Mouse (Mus musculus): ENCODE data around the gene Arhgap27. TPM values are rescaled to one million over a fixed set of nuclear protein-coding genes. Genes with fewer than 3 reads are reported as not detected.

Gene Arhgap27
- total and polyA plus RNA-seq, 2 experiments from 2014 or later: 5.9 to 12.2 TPM

DNA sequence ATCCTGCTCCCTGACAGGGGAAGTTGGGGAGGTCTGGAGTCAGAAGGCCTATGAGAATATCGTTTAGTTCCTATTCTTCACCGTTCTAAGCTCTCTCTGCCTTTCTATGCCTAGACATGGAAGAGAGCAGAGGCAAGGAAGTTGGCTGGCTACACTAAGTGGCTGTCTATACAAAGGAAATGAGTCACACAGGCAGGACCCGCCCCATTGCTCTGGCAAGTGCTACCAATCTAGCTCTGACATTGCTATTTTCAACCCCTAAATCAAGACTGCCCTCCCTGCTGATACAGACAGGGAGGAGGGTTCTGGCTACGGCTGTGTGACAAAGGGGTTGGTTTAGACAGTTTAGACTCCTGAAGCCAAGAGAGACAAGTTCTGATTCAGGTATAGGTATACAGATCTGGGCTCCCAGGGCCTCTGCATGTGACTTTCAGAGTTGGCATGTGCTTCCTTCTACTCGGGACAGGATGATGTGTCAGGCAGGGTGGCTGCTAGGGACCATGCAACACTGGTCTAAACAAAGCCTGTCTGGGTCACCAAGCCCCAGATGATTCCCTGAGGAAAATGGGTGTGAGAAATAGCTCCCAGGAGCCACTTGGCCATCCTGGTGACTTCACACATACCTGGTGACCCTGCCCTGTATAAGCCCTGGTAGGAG, 18.6 kb upstream of the Arhgap27 start:
- no peak for TF ChIP-seq CTCF (IDR thresholded peaks at IDR 0.05; ENCODE audit: low read depth)
- Histone ChIP-seq H3K4me2 (ENCODE audit: low read depth, low read length) (no peak overlapping the region), H3K9me3 (ENCODE audit: low read length) (no peaks in the 10 kb centered on the region), H3K4me1 (ENCODE audit: insufficient read depth, low read length) (no peaks in the 10 kb centered on the region), H3K27ac (no peak overlapping the region), H3K4me3 (ENCODE audit: low read length) (no peak overlapping the region), H3K9ac (replicated peaks; ENCODE audit: low read length) (no peak overlapping the region), H3K27me3 (ENCODE audit: insufficient read depth, low read length) (no peaks in the 10 kb centered on the region), H3K36me3 (ENCODE audit: insufficient read depth, low read length) (peaks cover 24% of the 10 kb centered on the region; the same call in 1 of the 2 replicates)
- DNase-seq (ENCODE audit: low spot score) (no peak), ATAC-seq (no peak)
- 76% methylated on average over 5 of the region's 5 CpGs for WGBS

DNA sequence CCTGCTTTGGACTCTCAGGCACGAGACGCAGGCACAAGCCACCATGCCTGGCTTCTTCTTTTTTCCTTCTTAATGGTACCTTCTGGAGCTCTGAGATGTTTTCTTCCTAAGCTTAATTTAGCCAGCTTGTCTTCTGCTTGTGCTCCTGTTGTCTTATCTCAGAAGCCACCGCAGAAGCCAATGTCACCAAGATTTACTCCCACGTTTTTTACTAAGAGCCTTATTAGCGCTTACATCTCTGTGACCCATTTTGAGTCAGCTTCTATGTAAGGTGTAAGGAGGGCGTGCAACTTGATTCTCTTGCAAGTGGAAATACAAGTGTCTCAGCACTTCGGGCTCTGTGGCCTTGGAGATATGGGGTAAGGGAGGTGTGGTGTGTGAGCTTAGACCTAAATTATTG, 18.0 kb upstream of the Arhgap27 start:
- no peaks in the 10 kb centered on the region for H3K27me3 ChIP-seq (ENCODE audit: insufficient read depth, low read length)
- no peak for TF ChIP-seq CTCF (IDR thresholded peaks at IDR 0.05; ENCODE audit: low read depth)
- no peak overlapping the region for H3K4me3 ChIP-seq (ENCODE audit: low read length)
- ATAC-seq (no peak), DNase-seq (ENCODE audit: low spot score) (no peak)
- H3K9me3 ChIP-seq (ENCODE audit: low read length): no peaks in the 10 kb centered on the region
- no peak overlapping the region for H3K27ac ChIP-seq
- H3K4me2 ChIP-seq (ENCODE audit: low read depth, low read length): no peak overlapping the region
- peaks cover 24% of the 10 kb centered on the region; the same call in 1 of the 2 replicates for H3K36me3 ChIP-seq (ENCODE audit: insufficient read depth, low read length)
- no peak overlapping the region for H3K9ac ChIP-seq (replicated peaks; ENCODE audit: low read length)
- 84% methylated on average over 7 of the region's 7 CpGs for WGBS
- no peaks in the 10 kb centered on the region for H3K4me1 ChIP-seq (ENCODE audit: insufficient read depth, low read length)

DNA sequence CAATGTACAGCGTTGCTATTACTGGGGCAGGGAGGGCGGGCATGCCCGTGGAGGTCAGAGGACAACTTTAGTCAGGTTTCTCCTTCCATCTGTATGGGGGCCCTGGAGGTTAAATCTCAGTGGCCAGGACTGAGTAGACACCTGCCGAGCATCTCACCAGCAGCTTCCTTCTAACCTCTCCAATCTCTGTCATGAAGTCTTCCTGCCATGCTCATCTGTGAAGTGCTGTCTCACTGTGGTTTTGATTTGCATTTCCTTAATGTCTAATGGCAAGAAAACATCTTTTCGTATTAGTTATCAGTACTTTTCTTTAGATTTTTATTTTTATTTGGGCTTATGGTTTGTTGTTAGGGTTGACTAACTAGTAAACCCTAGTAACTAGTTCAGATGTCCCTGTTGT, 17.0 kb upstream of the Arhgap27 start:
- no peak overlapping the region for H3K4me3 ChIP-seq (ENCODE audit: low read length)
- no peak overlapping the region for H3K4me2 ChIP-seq (ENCODE audit: low read depth, low read length)
- DNase-seq (ENCODE audit: low spot score) (no peak), ATAC-seq (no peak)
- H3K9me3 ChIP-seq (ENCODE audit: low read length): no peaks in the 10 kb centered on the region
- no peak overlapping the region for H3K9ac ChIP-seq (replicated peaks; ENCODE audit: low read length)
- no peaks in the 10 kb centered on the region for H3K4me1 ChIP-seq (ENCODE audit: insufficient read depth, low read length)
- WGBS: 93% methylated on average over 5 of the region's 5 CpGs
- H3K27me3 ChIP-seq (ENCODE audit: insufficient read depth, low read length): no peaks in the 10 kb centered on the region
- no peak overlapping the region for H3K27ac ChIP-seq
- H3K36me3 ChIP-seq (ENCODE audit: insufficient read depth, low read length): peaks cover 31% of the 10 kb centered on the region; the same call in 1 of the 2 replicates
- no peak for TF ChIP-seq CTCF (IDR thresholded peaks at IDR 0.05; ENCODE audit: low read depth)

DNA sequence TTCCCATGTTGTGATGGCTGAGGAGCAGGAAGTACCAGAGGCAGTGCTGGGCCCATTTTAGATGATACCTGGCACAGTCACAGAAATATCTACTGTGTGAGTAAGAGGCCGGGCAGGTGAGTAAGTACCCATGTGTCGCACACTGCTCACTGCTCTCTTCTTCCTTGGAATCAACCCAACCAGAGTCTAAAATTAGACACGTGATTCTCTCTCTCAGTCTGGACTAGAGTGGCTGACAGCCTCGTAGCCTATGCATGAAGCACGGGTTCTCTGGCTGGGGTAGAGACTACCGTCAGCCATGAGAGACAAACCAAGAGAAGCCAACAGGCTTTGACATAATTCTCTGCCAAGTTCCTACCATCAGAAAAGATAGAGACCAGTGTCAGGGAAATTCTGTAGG, 14.8 kb upstream of the Arhgap27 start:
- H3K27me3 ChIP-seq (ENCODE audit: insufficient read depth, low read length): no peaks in the 10 kb centered on the region
- ATAC-seq: no peak
- no peak for TF ChIP-seq CTCF (IDR thresholded peaks at IDR 0.05; ENCODE audit: low read depth)

DNA sequence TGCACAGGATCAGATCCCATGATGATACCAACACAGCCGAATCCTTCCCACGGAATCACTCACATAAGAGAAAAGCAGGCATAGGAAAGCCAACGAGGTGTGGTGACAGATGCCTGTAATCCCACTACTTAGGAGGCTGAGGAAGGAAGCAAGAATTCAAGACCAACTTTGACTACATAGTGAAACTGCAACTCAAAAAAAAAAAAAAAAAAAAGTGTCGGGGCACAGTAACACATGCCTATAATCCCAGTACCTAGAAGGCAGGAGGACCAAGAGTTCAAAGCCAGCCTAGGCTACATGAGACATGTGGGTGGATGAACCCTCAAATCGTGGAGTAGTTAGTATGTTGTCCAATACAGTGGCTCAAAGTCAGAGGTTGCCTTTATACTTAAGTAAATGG, 12.3 kb upstream of the Arhgap27 start:
- H3K9ac ChIP-seq (replicated peaks; ENCODE audit: low read length): no peak overlapping the region
- DNase-seq (ENCODE audit: low spot score) (no peak), ATAC-seq (no peak)
- peaks cover 3% of the 10 kb centered on the region; the same call in 1 of the 2 replicates for H3K4me1 ChIP-seq (ENCODE audit: insufficient read depth, low read length)
- H3K27me3 ChIP-seq (ENCODE audit: insufficient read depth, low read length): no peaks in the 10 kb centered on the region
- H3K36me3 ChIP-seq (ENCODE audit: insufficient read depth, low read length): peaks cover 31% of the 10 kb centered on the region; the same call in 1 of the 2 replicates
- WGBS: 91% methylated on average over 5 of the region's 5 CpGs
- no peak for TF ChIP-seq CTCF (IDR thresholded peaks at IDR 0.05; ENCODE audit: low read depth)
- no peak overlapping the region for H3K4me3 ChIP-seq (ENCODE audit: low read length)
- no peak overlapping the region for H3K4me2 ChIP-seq (ENCODE audit: low read depth, low read length)
- H3K27ac ChIP-seq: no peak overlapping the region
- no peaks in the 10 kb centered on the region for H3K9me3 ChIP-seq (ENCODE audit: low read length)

More for the DNA sequence above, 14.8 kb upstream of the Arhgap27 start:
- Histone ChIP-seq H3K9me3 (ENCODE audit: low read length) (no peaks in the 10 kb centered on the region), H3K4me1 (ENCODE audit: insufficient read depth, low read length) (no peaks in the 10 kb centered on the region), H3K36me3 (ENCODE audit: insufficient read depth, low read length) (peaks cover 31% of the 10 kb centered on the region; the same call in 1 of the 2 replicates), H3K27ac (no peak overlapping the region), H3K4me3 (ENCODE audit: low read length) (no peak overlapping the region), H3K9ac (replicated peaks; ENCODE audit: low read length) (no peak overlapping the region), H3K4me2 (ENCODE audit: low read depth, low read length) (no peak overlapping the region)
- WGBS: 94% methylated on average over 6 of the region's 6 CpGs
- no peak for DNase-seq (ENCODE audit: low spot score)

DNA sequence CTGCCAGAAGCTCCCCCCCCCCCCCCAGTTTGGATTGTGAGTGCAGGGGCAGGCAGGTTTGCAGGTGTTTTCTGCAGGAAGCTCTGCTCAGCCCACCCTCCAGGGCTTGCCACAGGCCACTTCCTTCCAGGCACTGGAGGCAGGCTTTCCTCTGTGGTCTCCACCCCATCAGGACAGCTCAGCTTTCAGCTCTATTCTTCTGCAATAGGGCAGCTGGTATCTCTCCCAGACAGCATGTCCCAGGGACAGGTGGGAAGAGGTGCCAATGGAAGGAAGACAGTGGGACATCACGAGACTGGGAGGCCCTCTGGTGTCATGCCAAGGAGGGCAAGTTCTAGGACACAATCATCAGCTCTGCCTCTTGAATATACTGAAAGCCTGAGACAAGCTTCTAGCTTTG, 11.8 kb upstream of the Arhgap27 start:
- H3K4me1 ChIP-seq (ENCODE audit: insufficient read depth, low read length): peaks cover 3% of the 10 kb centered on the region; the same call in 1 of the 2 replicates
- TF ChIP-seq CTCF (IDR thresholded peaks at IDR 0.05; ENCODE audit: low read depth): no peak
- no peak overlapping the region for H3K4me3 ChIP-seq (ENCODE audit: low read length)
- H3K9me3 ChIP-seq (ENCODE audit: low read length): no peaks in the 10 kb centered on the region
- no peak for ATAC-seq
- no peak overlapping the region for H3K27ac ChIP-seq
- no peaks in the 10 kb centered on the region for H3K27me3 ChIP-seq (ENCODE audit: insufficient read depth, low read length)
- 65% methylated on average over 1 of the region's 1 CpGs for WGBS
- H3K4me2 ChIP-seq (ENCODE audit: low read depth, low read length): no peak overlapping the region
- no peak for DNase-seq (ENCODE audit: low spot score)
- peaks cover 35% of the 10 kb centered on the region; the same call in 1 of the 2 replicates for H3K36me3 ChIP-seq (ENCODE audit: insufficient read depth, low read length)
- H3K9ac ChIP-seq (replicated peaks; ENCODE audit: low read length): no peak overlapping the region

DNA sequence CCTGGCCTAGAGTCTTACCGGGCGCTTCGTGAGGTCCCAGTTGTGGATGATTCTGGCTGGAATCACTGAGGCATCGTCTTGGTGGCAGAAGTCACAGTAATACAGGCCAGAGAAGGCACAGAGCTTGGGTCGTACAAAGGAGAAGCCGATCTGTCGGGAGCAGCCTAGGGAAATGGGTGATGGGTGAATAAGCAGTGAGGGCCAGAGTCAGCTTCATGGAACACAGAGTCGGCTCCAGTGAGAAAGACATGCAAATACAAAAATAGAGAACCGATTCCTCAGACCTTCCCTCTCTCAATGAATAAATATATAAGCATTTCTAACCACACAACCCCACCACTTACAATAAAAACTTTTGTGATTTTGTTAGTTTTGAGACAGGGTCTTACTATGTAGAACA, 10.4 kb upstream of the Arhgap27 start:
- Histone ChIP-seq H3K27ac (no peak overlapping the region), H3K4me1 (ENCODE audit: insufficient read depth, low read length) (peaks cover 3% of the 10 kb centered on the region; the same call in 1 of the 2 replicates), H3K9me3 (ENCODE audit: low read length) (no peaks in the 10 kb centered on the region), H3K36me3 (ENCODE audit: insufficient read depth, low read length) (peaks cover 25% of the 10 kb centered on the region; the same call in 1 of the 2 replicates), H3K4me3 (ENCODE audit: low read length) (no peak overlapping the region), H3K4me2 (ENCODE audit: low read depth, low read length) (no peak overlapping the region), H3K9ac (replicated peaks; ENCODE audit: low read length) (no peak overlapping the region), H3K27me3 (ENCODE audit: insufficient read depth, low read length) (no peaks in the 10 kb centered on the region)
- TF ChIP-seq CTCF (IDR thresholded peaks at IDR 0.05; ENCODE audit: low read depth): no peak
- WGBS: 94% methylated on average over 9 of the region's 9 CpGs
- ATAC-seq (no peak), DNase-seq (ENCODE audit: low spot score) (no peak)

Data from hindbrain, postnatal 0 days (tissue).